Mouse (Mus musculus): ENCODE data around the gene Prdm4.
A peak's percentile ranks its signal among the peaks of the same experiment; 100 is the strongest.

Prdm4 gene

GRCm38 (mm10) chr10:85916498-85917309, at the start of gene Prdm4:
Prdm4 (minus strand) TSS chr10:85917142.
- peak; percentile 98 to 99 for DNase-seq

GRCm38 (mm10) chr10:85966476-85966875, 49.5 kb upstream of the Prdm4 start:
- DNase-seq: no peak

- DNase-seq: no peak
Measured at GRCm38 (mm10) chr10:85964316-85964715, 47.4 kb upstream of the Prdm4 start.

- DNase-seq: peak in 1 of 2 experiments; percentile 9
Measured at GRCm38 (mm10) chr10:85962897-85963296, 46.0 kb upstream of the Prdm4 start.

GRCm38 (mm10) chr10:85957464-85957950, 40.6 kb upstream of the Prdm4 start, which contains the start of gene Rtcb:
Rtcb (minus strand) TSS chr10:85957823.
- DNase-seq: peak; percentile 98 to 99

GRCm38 (mm10) chr10:85956871-85957419, 40.0 kb upstream of the Prdm4 start:
- DNase-seq: peak in 1 of 2 experiments; percentile 14

GRCm38 (mm10) chr10:85954429-85954828, 37.5 kb upstream of the Prdm4 start:
- DNase-seq: no peak

GRCm38 (mm10) chr10:85953401-85953800, 36.5 kb upstream of the Prdm4 start:
- DNase-seq: peak in 1 of 2 experiments; percentile 23

- DNase-seq: no peak
Measured at GRCm38 (mm10) chr10:85951765-85952443, 35.0 kb upstream of the Prdm4 start.

GRCm38 (mm10) chr10:85948483-85949196, 31.7 kb upstream of the Prdm4 start:
- DNase-seq: no peak

- no peak for DNase-seq
Measured at GRCm38 (mm10) chr10:85936280-85936965, 19.5 kb upstream of the Prdm4 start.

GRCm38 (mm10) chr10:85929962-85930361, 13.0 kb upstream of the Prdm4 start:
- DNase-seq: no peak

- DNase-seq: peak; percentile 22 to 52
Measured at GRCm38 (mm10) chr10:85929208-85929591, 12.3 kb upstream of the Prdm4 start.

- peak; percentile 90 to 92 for DNase-seq
Measured at GRCm38 (mm10) chr10:85928499-85929207, 11.7 kb upstream of the Prdm4 start.

- peak; percentile 15 to 38 for DNase-seq
Measured at GRCm38 (mm10) chr10:85927676-85928445, 10.9 kb upstream of the Prdm4 start, which contains the start of gene Ascl4. Ascl4 (plus strand) TSS chr10:85927681.

- no peak for DNase-seq
Measured at GRCm38 (mm10) chr10:85879886-85880486, 37.0 kb downstream of the Prdm4 start.

GRCm38 (mm10) chr10:85875812-85876211, 41.1 kb downstream of the Prdm4 start:
- DNase-seq: no peak

- no peak for DNase-seq
Measured at GRCm38 (mm10) chr10:85873861-85874544, 42.9 kb downstream of the Prdm4 start.

GRCm38 (mm10) chr10:85872479-85872773, 44.5 kb downstream of the Prdm4 start:
- no peak for DNase-seq

Measured in cerebellum, postnatal 10 days (tissue).